Mouse (Mus musculus) forebrain, embryonic 10.5 days (tissue): ENCODE measurements at regions not wholly inside any gene's neighbourhood (a gene's known extent, or its start where the extent isn't known, plus 50 kb on each side); places are given as distances from the start of the nearest gene placed in this dataset.

ENCODE experiments used
- DNase-seq: peaks from one replicate; pipeline ENCODE4 v3.0.0-alpha.2; 2017; ENCODE audit warnings: low spot score; ENCODE audit errors: extremely low spot score
- H3K27ac ChIP-seq: fragments of 300-500 bp; sonication (generic); 2 replicates; pipeline ENCODE4 v1.5.1; 2016; ENCODE audit warnings: mild to moderate bottlenecking
- H3K27me3 ChIP-seq: fragments of 300-500 bp; sonication (generic); 2 replicates; pipeline ENCODE4 v1.6.1; 2016; ENCODE audit warnings: mild to moderate bottlenecking; ENCODE audit not compliant: poor library complexity, severe bottlenecking
- H3K36me3 ChIP-seq: fragments of 300-500 bp; sonication (generic); replicated peaks from 2 replicates; pipeline ENCODE4 v1.6.1; 2016; ENCODE audit warnings: mild to moderate bottlenecking, moderate library complexity
- H3K4me1 ChIP-seq: fragments of 300-500 bp; sonication (generic); 2 replicates; pipeline ENCODE4 v1.6.1; 2016
- H3K4me3 ChIP-seq: fragments of 300-500 bp; sonication (generic); 2 replicates; pipeline ENCODE4 v1.5.1; 2016; ENCODE audit warnings: mild to moderate bottlenecking, moderate library complexity
- H3K9me3 ChIP-seq: fragments of 300-500 bp; sonication (generic); 2 replicates; pipeline ENCODE4 v1.6.1; 2016; ENCODE audit warnings: mild to moderate bottlenecking, moderate library complexity
- WGBS: fragments of 180-500 bp; shearing (Covaris S2); methylation state at CpG from one replicate; pipeline ENCODE4 v1.1.7; 2016; 5-methylcytosine and 5-hydroxymethylcytosine counted together

GRCm38 (mm10) chr10:96337797-96338608 is 201.6 kb downstream of the Gm5426 start:
- Histone ChIP-seq H3K36me3 (no peaks in the 10 kb centered on the region), H3K9me3 (no peaks in the 10 kb centered on the region), H3K27ac (no peak overlapping the region), H3K4me3 (no peak overlapping the region), H3K27me3 (no peaks in the 10 kb centered on the region), H3K4me1 (peaks cover 2% of the 10 kb centered on the region; the same call in 1 of the 2 replicates)
- 94% methylated on average over 7 of the region's 7 CpGs for WGBS
- DNase-seq, result no peak

- no peaks in the 10 kb centered on the region for H3K27me3 ChIP-seq
- H3K4me3 ChIP-seq, result no peak overlapping the region
- WGBS, result 94% methylated on average over 2 of the region's 2 CpGs
- no peaks in the 10 kb centered on the region for H3K9me3 ChIP-seq
- no peak for DNase-seq
- no peak overlapping the region for H3K27ac ChIP-seq
- peaks cover 2% of the 10 kb centered on the region; the same call in 1 of the 2 replicates for H3K4me1 ChIP-seq
- no peaks in the 10 kb centered on the region for H3K36me3 ChIP-seq
Measured at GRCm38 (mm10) chr10:96338609-96338978, 202.2 kb downstream of the Gm5426 start.

GRCm38 (mm10) chr10:96342476-96342875 is 206.1 kb downstream of the Gm5426 start:
- DNase-seq, result no peak
- 85% methylated on average over 3 of the region's 3 CpGs for WGBS
- Histone ChIP-seq H3K4me1 (peaks cover 2% of the 10 kb centered on the region; the same call in 1 of the 2 replicates), H3K27ac (no peak overlapping the region), H3K9me3 (no peaks in the 10 kb centered on the region), H3K4me3 (no peak overlapping the region), H3K36me3 (no peaks in the 10 kb centered on the region), H3K27me3 (no peaks in the 10 kb centered on the region)

GRCm38 (mm10) chr10:96343666-96344065 is 207.3 kb downstream of the Gm5426 start:
- WGBS, result 84% methylated on average over 2 of the region's 2 CpGs
- no peaks in the 10 kb centered on the region for H3K36me3 ChIP-seq
- H3K4me1 ChIP-seq, result no peaks in the 10 kb centered on the region
- no peak for DNase-seq
- H3K4me3 ChIP-seq, result no peak overlapping the region
- H3K27me3 ChIP-seq, result no peaks in the 10 kb centered on the region
- no peak overlapping the region for H3K27ac ChIP-seq
- no peaks in the 10 kb centered on the region for H3K9me3 ChIP-seq

- Histone ChIP-seq H3K36me3 (no peaks in the 10 kb centered on the region), H3K9me3 (0 out of 2 replicates have a peak, but pooled peaks cover 2% of the 10 kb centered on the region), H3K4me3 (no peak overlapping the region), H3K27ac (no peak overlapping the region), H3K27me3 (no peaks in the 10 kb centered on the region), H3K4me1 (no peaks in the 10 kb centered on the region)
- DNase-seq, result no peak
- 83% methylated on average over 4 of the region's 4 CpGs for WGBS
Measured at GRCm38 (mm10) chr10:96350692-96351091, 214.3 kb downstream of the Gm5426 start.

- no peaks in the 10 kb centered on the region for H3K4me1 ChIP-seq
- H3K36me3 ChIP-seq, result no peaks in the 10 kb centered on the region
- DNase-seq, result no peak
- no peak overlapping the region for H3K4me3 ChIP-seq
- H3K9me3 ChIP-seq, result 0 out of 2 replicates have a peak, but pooled peaks cover 3% of the 10 kb centered on the region
- H3K27ac ChIP-seq, result no peak overlapping the region
- H3K27me3 ChIP-seq, result no peaks in the 10 kb centered on the region
- WGBS, result 92% methylated on average over 7 of the region's 7 CpGs
Measured at GRCm38 (mm10) chr10:96351320-96351719, 214.9 kb downstream of the Gm5426 start.

- H3K4me1 ChIP-seq, result no peaks in the 10 kb centered on the region
- H3K27ac ChIP-seq, result no peak overlapping the region
- WGBS, result 92% methylated on average over 1 of the region's 1 CpGs
- no peak for DNase-seq
- H3K36me3 ChIP-seq, result no peaks in the 10 kb centered on the region
- no peak overlapping the region for H3K4me3 ChIP-seq
- 0 out of 2 replicates have a peak, but pooled peaks cover 3% of the 10 kb centered on the region for H3K9me3 ChIP-seq
- H3K27me3 ChIP-seq, result no peaks in the 10 kb centered on the region
Measured at GRCm38 (mm10) chr10:96356980-96357624, 220.7 kb downstream of the Gm5426 start.

GRCm38 (mm10) chr10:96357632-96358031 is 221.2 kb downstream of the Gm5426 start:
- H3K27ac ChIP-seq, result no peak overlapping the region
- DNase-seq, result no peak
- H3K9me3 ChIP-seq, result 0 out of 2 replicates have a peak, but pooled peaks cover 3% of the 10 kb centered on the region
- H3K27me3 ChIP-seq, result no peaks in the 10 kb centered on the region
- 89% methylated on average over 5 of the region's 5 CpGs for WGBS
- no peaks in the 10 kb centered on the region for H3K36me3 ChIP-seq
- H3K4me3 ChIP-seq, result no peak overlapping the region
- H3K4me1 ChIP-seq, result no peaks in the 10 kb centered on the region

GRCm38 (mm10) chr10:96358984-96359383 is 222.6 kb downstream of the Gm5426 start:
- H3K9me3 ChIP-seq, result 0 out of 2 replicates have a peak, but pooled peaks cover 3% of the 10 kb centered on the region
- DNase-seq, result no peak
- WGBS, result 95% methylated on average over 2 of the region's 2 CpGs
- no peaks in the 10 kb centered on the region for H3K27me3 ChIP-seq
- H3K36me3 ChIP-seq, result no peaks in the 10 kb centered on the region
- H3K4me1 ChIP-seq, result no peaks in the 10 kb centered on the region
- no peak overlapping the region for H3K4me3 ChIP-seq
- H3K27ac ChIP-seq, result no peak overlapping the region

- H3K36me3 ChIP-seq, result no peaks in the 10 kb centered on the region
- 83% methylated on average over 3 of the region's 3 CpGs for WGBS
Measured at GRCm38 (mm10) chr10:96362211-96362610, 225.8 kb downstream of the Gm5426 start.

GRCm38 (mm10) chr10:96363867-96364266 is 227.5 kb downstream of the Gm5426 start:
- H3K27ac ChIP-seq, result no peak overlapping the region
- no peaks in the 10 kb centered on the region for H3K27me3 ChIP-seq
- H3K36me3 ChIP-seq, result no peaks in the 10 kb centered on the region
- H3K9me3 ChIP-seq, result no peaks in the 10 kb centered on the region
- no peak overlapping the region for H3K4me3 ChIP-seq
- H3K4me1 ChIP-seq, result no peaks in the 10 kb centered on the region
- DNase-seq, result no peak
- WGBS, result 84% methylated on average over 4 of the region's 4 CpGs

More at GRCm38 (mm10) chr10:96362211-96362610, 225.8 kb downstream of the Gm5426 start:
- Histone ChIP-seq H3K9me3 (no peaks in the 10 kb centered on the region), H3K4me1 (no peaks in the 10 kb centered on the region), H3K27me3 (no peaks in the 10 kb centered on the region), H3K4me3 (no peak overlapping the region), H3K27ac (no peak overlapping the region)
- DNase-seq, result no peak

- Histone ChIP-seq H3K36me3 (no peaks in the 10 kb centered on the region), H3K27me3 (no peaks in the 10 kb centered on the region), H3K9me3 (no peaks in the 10 kb centered on the region), H3K4me3 (no peak overlapping the region), H3K27ac (no peak overlapping the region), H3K4me1 (no peaks in the 10 kb centered on the region)
- 93% methylated on average over 3 of the region's 3 CpGs for WGBS
- no peak for DNase-seq
Measured at GRCm38 (mm10) chr10:96365101-96365500, 228.7 kb downstream of the Gm5426 start.

GRCm38 (mm10) chr10:96366871-96367270 is 230.5 kb downstream of the Gm5426 start:
- no peaks in the 10 kb centered on the region for H3K9me3 ChIP-seq
- no peak for DNase-seq
- no peaks in the 10 kb centered on the region for H3K36me3 ChIP-seq
- no peak overlapping the region for H3K27ac ChIP-seq
- H3K4me3 ChIP-seq, result no peak overlapping the region
- no peaks in the 10 kb centered on the region for H3K27me3 ChIP-seq
- H3K4me1 ChIP-seq, result peaks cover 8% of the 10 kb centered on the region; the same call in 1 of the 2 replicates
- 95% methylated on average over 2 of the region's 2 CpGs for WGBS
